Mouse (Mus musculus): ENCODE measurements around the gene Krtap19-5.

Gene Krtap19-5

GRCm38 (mm10) chr16:88896357-88896756 lies at the start of gene Krtap19-5:
TSS of gene Krtap19-5 (minus strand) at chr16:88896457.
- no peak for DNase-seq

GRCm38 (mm10) chr16:88941106-88941505 lies 44.8 kb upstream of the Krtap19-5 start:
- no peak for DNase-seq

GRCm38 (mm10) chr16:88938252-88938651 lies 42.0 kb upstream of the Krtap19-5 start:
- peak; percentile 8 for DNase-seq

- no peak for DNase-seq
Observed at GRCm38 (mm10) chr16:88932165-88932564, 35.9 kb upstream of the Krtap19-5 start, which contains the start of gene Krtap19-9b. TSS of gene Krtap19-9b (minus strand) at chr16:88932265.

DNA sequence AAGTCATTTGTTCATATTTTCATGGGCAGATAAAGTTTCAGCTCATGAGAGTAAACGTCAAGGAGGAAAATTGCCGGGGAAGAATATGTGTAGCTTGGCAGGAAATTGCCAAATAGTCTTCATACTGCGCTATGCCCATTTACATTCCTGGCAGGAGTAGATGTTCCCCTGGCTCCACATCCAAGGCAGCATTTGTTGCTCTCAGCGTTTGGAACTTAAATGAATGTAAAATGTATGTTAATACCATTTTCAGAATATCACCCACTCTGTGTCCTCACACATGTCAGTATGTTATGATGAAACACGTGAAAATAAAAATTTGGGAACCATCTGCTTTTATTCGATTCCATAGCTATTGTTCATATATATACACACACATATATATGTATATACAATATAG lies 9.4 kb downstream of the Krtap19-5 start:
- DNase-seq: no peak

- DNase-seq: no peak
Observed at GRCm38 (mm10) chr16:88884989-88885388, 11.3 kb downstream of the Krtap19-5 start, which contains the start of gene Krtap19-4. TSS of gene Krtap19-4 (minus strand) at chr16:88885089.

GRCm38 (mm10) chr16:88877938-88878337 lies 18.3 kb downstream of the Krtap19-5 start, which contains the start of gene Krtap19-3:
TSS of gene Krtap19-3 (minus strand) at chr16:88878038.
- no peak for DNase-seq

DNA sequence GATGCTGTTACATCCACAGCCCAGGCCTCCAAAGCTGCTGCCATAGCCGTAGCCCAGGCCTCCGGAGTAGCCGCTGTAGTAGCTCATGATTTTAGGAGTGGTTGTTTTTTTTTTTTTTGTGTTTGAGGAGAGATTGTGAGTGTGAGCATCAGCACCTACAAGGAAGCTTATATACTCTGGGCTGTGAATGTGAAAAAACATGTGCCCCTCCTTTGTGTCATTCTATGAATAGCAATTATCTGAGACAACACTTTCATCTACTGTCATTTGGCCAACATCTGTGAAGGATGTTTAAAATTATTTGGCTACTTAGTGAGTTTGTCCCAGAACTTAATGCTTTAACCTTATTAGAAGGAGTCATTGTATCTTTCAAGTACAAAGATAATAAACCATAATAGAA lies 22.1 kb downstream of the Krtap19-5 start, which contains the start of gene Krtap19-2:
Gene Krtap19-2, minus strand, starts transcription at position 101 of the 400 bp plus-strand sequence.
- no peak for DNase-seq

DNA sequence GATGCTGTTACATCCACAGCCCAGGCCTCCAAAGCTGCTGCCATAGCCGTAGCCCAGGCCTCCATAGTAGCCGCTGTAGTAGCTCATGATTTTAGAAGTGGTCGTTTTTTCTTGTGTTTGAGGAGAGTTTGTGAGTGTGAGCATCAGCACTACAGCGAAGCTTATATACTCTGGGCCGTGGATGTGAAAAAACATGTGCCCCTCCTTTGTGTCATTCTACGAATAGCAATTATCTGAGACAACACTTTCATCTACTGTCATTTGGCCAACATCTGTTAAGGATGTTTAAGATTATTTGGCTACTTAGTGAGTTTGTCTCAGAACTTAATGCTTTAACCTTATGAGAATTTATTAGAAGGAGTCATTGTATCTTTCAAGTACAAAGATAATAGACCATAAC lies 26.9 kb downstream of the Krtap19-5 start, which contains the start of gene Krtap19-1:
Gene Krtap19-1, minus strand, starts transcription at position 101 of the 400 bp plus-strand sequence.
- DNase-seq: no peak

GRCm38 (mm10) chr16:88864887-88865407 lies 31.3 kb downstream of the Krtap19-5 start:
- no peak for DNase-seq

DNA sequence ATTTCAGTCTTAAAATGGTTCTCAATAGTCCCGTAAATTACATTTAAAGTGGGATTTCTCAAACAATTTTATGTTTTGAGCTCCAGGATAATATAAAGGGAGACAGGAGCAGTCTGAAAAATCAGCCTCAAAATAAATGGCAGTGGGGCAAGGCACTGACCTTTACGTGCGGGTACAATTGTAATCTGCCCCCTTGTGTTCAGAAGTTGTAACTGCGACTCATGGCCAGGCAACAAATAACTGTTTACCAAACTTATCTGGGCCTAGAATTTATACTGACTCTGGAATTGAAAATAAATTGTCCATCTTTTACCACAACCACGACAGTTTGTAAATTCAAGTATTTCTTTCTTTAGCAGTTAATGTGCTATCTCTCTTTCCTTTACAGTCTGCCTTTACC lies 44.8 kb downstream of the Krtap19-5 start:
- no peak for DNase-seq

DNA sequence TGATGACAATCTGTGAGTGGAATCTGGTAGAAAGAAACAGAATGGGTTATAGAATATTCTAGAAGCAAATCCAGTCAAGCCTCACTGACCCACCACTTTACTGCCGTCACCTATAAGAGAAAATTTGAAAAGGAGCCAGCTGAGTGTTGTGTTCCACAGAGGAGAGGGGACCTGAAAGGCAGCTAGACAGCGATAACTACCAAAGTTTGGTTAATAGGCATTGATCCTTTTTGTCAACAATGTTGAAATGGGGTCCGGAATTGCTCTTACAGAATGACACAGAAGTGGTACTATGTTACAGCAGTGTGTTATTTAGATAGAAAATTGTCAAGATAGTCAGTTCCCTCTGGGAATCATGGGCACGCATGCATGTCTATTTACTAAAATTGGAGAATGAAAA lies 47.7 kb downstream of the Krtap19-5 start:
- no peak for DNase-seq

GRCm38 (mm10) chr16:88847363-88847762 lies 48.9 kb downstream of the Krtap19-5 start:
- DNase-seq: no peak

Measured in right cerebral cortex, postnatal 14 days (tissue).